Mouse (Mus musculus) lung, postnatal 0 days (tissue): ENCODE measurements around the gene Opn1mw. TPM values are rescaled to one million over a fixed set of nuclear protein-coding genes. Genes with fewer than 3 reads are reported as not detected.
"Not testable (repeated sequence)": the region's sequence is repeated elsewhere in the genome, so short reads cannot be mapped to it uniquely, and the experiment has no call there.

ENCODE experiments used
- ATAC-seq: fragments of 200-750 bp; cut with Nextera tagmentation; 2 replicates; pipeline ENCODE4 v1.8.0; 2017; ENCODE audit warnings: moderate library complexity
- DNase-seq: peaks from one replicate; pipeline ENCODE4 v3.0.0-alpha.2; 2016; ENCODE audit warnings: low spot score
- H3K27ac ChIP-seq: fragments of 300-500 bp; sonication (generic); 2 replicates; pipeline ENCODE4 v1.5.1; 2014; ENCODE audit warnings: antibody characterized with exemption, mild to moderate bottlenecking, low read length, mixed read lengths
- H3K27me3 ChIP-seq: fragments of 300-500 bp; sonication (generic); replicated peaks from 2 replicates; pipeline ENCODE4 v1.6.1; 2014; ENCODE audit warnings: low read length, mixed read lengths; ENCODE audit not compliant: insufficient read depth
- H3K36me3 ChIP-seq: fragments of 300-500 bp; sonication (generic); 2 replicates; pipeline ENCODE4 v1.6.1; 2014; ENCODE audit warnings: low read length, mixed read lengths; ENCODE audit not compliant: insufficient read depth
- H3K4me1 ChIP-seq: fragments of 300-500 bp; sonication (generic); 2 replicates; pipeline ENCODE4 v1.6.1; 2014; ENCODE audit warnings: antibody characterized with exemption, low read depth, low read length, mixed read lengths; ENCODE audit not compliant: insufficient read depth
- H3K4me2 ChIP-seq: fragments of 300-500 bp; sonication (generic); replicated peaks from 2 replicates; pipeline ENCODE4 v1.6.1; 2014; ENCODE audit warnings: low read depth, mild to moderate bottlenecking, low read length, moderate library complexity, mixed read lengths
- H3K4me3 ChIP-seq: fragments of 300-500 bp; sonication (generic); 2 replicates; pipeline ENCODE4 v1.5.1; 2014; ENCODE audit warnings: low read depth, low read length
- H3K9ac ChIP-seq: fragments of 300-500 bp; sonication (generic); replicated peaks from 2 replicates; pipeline ENCODE4 v1.6.1; 2014; ENCODE audit warnings: low read depth, mild to moderate bottlenecking
- H3K9me3 ChIP-seq: fragments of 300-500 bp; sonication (generic); 2 replicates; pipeline ENCODE4 v1.6.1; 2016; ENCODE audit warnings: low read length, mixed read lengths
- CTCF ChIP-seq: IDR thresholded peaks from 2 replicates; pipeline ENCODE4 v1.5.1; 2016; ENCODE audit warnings: antibody characterized with exemption, mild to moderate bottlenecking
- EP300 ChIP-seq: IDR thresholded peaks from 2 replicates; pipeline ENCODE4 v1.6.1; 2016; ENCODE audit warnings: antibody characterized with exemption, mild to moderate bottlenecking, control low read depth
- WGBS: fragments of 180-500 bp; shearing (Covaris S2); extraction: QIAGEN DNeasy Blood & Tissue Kit; methylation state at CpG from one replicate; pipeline ENCODE4 v1.1.7; 2014; 5-methylcytosine and 5-hydroxymethylcytosine counted together
- polyA plus RNA-seq: library from polyadenylated mRNA; unstranded; fragments of >200 nt; fragmentation: Nextera tagmentation; extraction: Ambion mirVana; gene quantifications from 2 replicates; pipeline ENCODE4 v1.2.1, GENCODE M21; 2015

The Opn1mw gene
- polyA plus RNA-seq, 1 experiment from 2014 or later: not detected

GRCm38 (mm10) chrX:74105916-74106315, 21.3 kb upstream of the Opn1mw start:
- 43% methylated on average over 2 of the region's 2 CpGs for WGBS
- H3K9ac ChIP-seq: no peak overlapping the region
- ATAC-seq (no peak), DNase-seq (no peak)
- no peak overlapping the region for H3K27ac ChIP-seq
- H3K4me2 ChIP-seq: no peak overlapping the region
- TF ChIP-seq EP300: no peak
- no peak for TF ChIP-seq CTCF
- no peaks in the 10 kb centered on the region for H3K9me3 ChIP-seq
- H3K4me1 ChIP-seq: no peaks in the 10 kb centered on the region
- no peaks in the 10 kb centered on the region for H3K36me3 ChIP-seq
- H3K4me3 ChIP-seq: no peak overlapping the region
- H3K27me3 ChIP-seq: no peaks in the 10 kb centered on the region

- Histone ChIP-seq H3K27me3 (no peaks in the 10 kb centered on the region), H3K4me3 (no peak overlapping the region), H3K27ac (no peak overlapping the region), H3K9me3 (no peaks in the 10 kb centered on the region), H3K36me3 (no peaks in the 10 kb centered on the region), H3K4me1 (no peaks in the 10 kb centered on the region), H3K9ac (no peak overlapping the region), H3K4me2 (no peak overlapping the region)
- TF ChIP-seq CTCF (no peak), EP300 (no peak)
- ATAC-seq (no peak), DNase-seq (no peak)
- 37% methylated on average over 3 of the region's 3 CpGs for WGBS
Measured at GRCm38 (mm10) chrX:74108747-74109146, 18.5 kb upstream of the Opn1mw start.

- Histone ChIP-seq H3K4me1 (no peaks in the 10 kb centered on the region), H3K4me3 (no peak overlapping the region), H3K9ac (no peak overlapping the region), H3K27ac (no peak overlapping the region), H3K36me3 (no peaks in the 10 kb centered on the region), H3K4me2 (no peak overlapping the region), H3K27me3 (no peaks in the 10 kb centered on the region), H3K9me3 (no peaks in the 10 kb centered on the region)
- TF ChIP-seq CTCF (no peak), EP300 (no peak)
- ATAC-seq (no peak), DNase-seq (no peak)
Measured at GRCm38 (mm10) chrX:74114036-74114435, 13.2 kb upstream of the Opn1mw start.

GRCm38 (mm10) chrX:74115511-74115910, 11.8 kb upstream of the Opn1mw start:
- Histone ChIP-seq H3K27me3 (no peaks in the 10 kb centered on the region), H3K9ac (no peak overlapping the region), H3K4me1 (no peaks in the 10 kb centered on the region), H3K4me2 (peak overlapping the region; percentile 39), H3K4me3 (no peak overlapping the region), H3K27ac (no peak overlapping the region), H3K9me3 (no peaks in the 10 kb centered on the region), H3K36me3 (no peaks in the 10 kb centered on the region)
- peak; percentile 95 for ATAC-seq
- TF ChIP-seq EP300 (no peak), CTCF (peak; percentile 70)
- peak; percentile 88 for DNase-seq
- 10% methylated on average over 9 of the region's 10 CpGs for WGBS

- Histone ChIP-seq H3K4me1 (no peaks in the 10 kb centered on the region), H3K27me3 (no peaks in the 10 kb centered on the region), H3K36me3 (no peaks in the 10 kb centered on the region), H3K9me3 (no peaks in the 10 kb centered on the region), H3K27ac (no peak overlapping the region), H3K4me2 (no peak overlapping the region), H3K9ac (no peak overlapping the region), H3K4me3 (no peak overlapping the region)
- DNase-seq: no peak
- no peak for ATAC-seq
- WGBS: 51% methylated on average over 2 of the region's 2 CpGs
- peak; percentile 43 for TF ChIP-seq CTCF
- TF ChIP-seq EP300: no peak
Measured at GRCm38 (mm10) chrX:74124975-74125374, 2.3 kb upstream of the Opn1mw start.

- not testable (repeated sequence) for H3K36me3 ChIP-seq, H3K27ac ChIP-seq, H3K9ac ChIP-seq, H3K27me3 ChIP-seq, H3K4me1 ChIP-seq, H3K4me2 ChIP-seq, H3K4me3 ChIP-seq, H3K9me3 ChIP-seq, DNase-seq, ATAC-seq
- 29% methylated on average over 1 of the region's 1 CpGs for WGBS
Measured at GRCm38 (mm10) chrX:74135263-74135662, 8.0 kb downstream of the Opn1mw start, which contains the start of gene Mecp2. Gene Mecp2, minus strand, starts transcription at chrX:74135363.

- no peak within 1 kb of the TSS for H3K27ac ChIP-seq
- no peaks in the 10 kb centered on the region for H3K27me3 ChIP-seq
- H3K9ac ChIP-seq: no peak within 1 kb of the TSS
- H3K4me2 ChIP-seq: no peak within 1 kb of the TSS
- no peak for DNase-seq
- no peaks in the 10 kb centered on the region for H3K4me1 ChIP-seq
- TF ChIP-seq EP300 (no peak), CTCF (no peak)
- no peaks in the 10 kb centered on the region for H3K36me3 ChIP-seq
- ATAC-seq: no peak
- WGBS: 92% methylated on average over 1 of the region's 1 CpGs
- H3K9me3 ChIP-seq: no peaks in the 10 kb centered on the region
- no peak within 1 kb of the TSS for H3K4me3 ChIP-seq
Measured at GRCm38 (mm10) chrX:74167738-74168137, 40.5 kb downstream of the Opn1mw start, which contains the start of gene Tex28. Gene Tex28, minus strand, starts transcription at chrX:74167838.
